Mouse (Mus musculus) liver, postnatal 0 days (tissue): ENCODE data around the gene Isg20.

ENCODE experiments used
- CTCF ChIP-seq: sonication (generic); IDR thresholded peaks from 2 replicates; pipeline ENCODE4 v1.5.1; 2016; ENCODE audit warnings: antibody characterized with exemption, low read depth
- EP300 ChIP-seq: IDR thresholded peaks from 2 replicates; pipeline ENCODE4 v1.6.1; 2016; ENCODE audit warnings: antibody characterized with exemption, low read depth, mild to moderate bottlenecking

DNA sequence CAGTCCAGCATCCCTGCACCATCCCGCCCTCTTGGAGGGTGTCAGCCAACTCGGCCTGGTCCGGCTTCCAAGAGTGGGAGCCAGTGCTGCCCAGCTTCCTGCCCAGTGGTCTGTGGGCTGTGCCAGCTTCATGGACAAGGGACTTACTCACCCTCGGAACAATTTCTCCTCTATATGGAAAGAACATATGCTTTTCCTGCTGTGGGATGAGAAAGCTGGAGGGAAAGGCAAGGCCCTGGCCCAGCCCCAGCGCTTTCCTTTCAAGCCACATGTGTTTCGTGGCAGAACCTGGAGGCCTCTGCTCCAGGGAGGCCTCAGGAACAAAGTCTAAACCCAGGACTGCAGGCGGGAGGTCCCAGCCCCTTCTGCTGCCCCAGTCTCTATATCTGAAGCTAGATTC, 12.5 kb downstream of the Isg20 start:
- TF ChIP-seq CTCF (no peak), EP300 (no peak)
